Mouse (Mus musculus) limb, embryonic 14.5 days (tissue): ENCODE measurements around the gene Ncln. TPM values are rescaled to one million over a fixed set of nuclear protein-coding genes. Genes with fewer than 3 reads are reported as not detected.

Source experiments
- ATAC-seq: fragments of 200-750 bp; cut with Nextera tagmentation; 2 replicates; pipeline ENCODE4 v1.8.0; 2017; ENCODE audit warnings: low read depth, moderate number of reproducible peaks, moderate TSS enrichment; ENCODE audit not compliant: low FRiP score
- DNase-seq: peaks from one replicate; pipeline ENCODE4 v3.0.0-alpha.2; 2015; ENCODE audit warnings: low spot score
- H3K27ac ChIP-seq: fragments of 300-500 bp; sonication (generic); replicated peaks from 2 replicates; pipeline ENCODE4 v1.5.1; 2014; ENCODE audit warnings: low read depth, mild to moderate bottlenecking, low read length, moderate library complexity, mixed read lengths
- H3K27me3 ChIP-seq: fragments of 300-500 bp; sonication (generic); 2 replicates; pipeline ENCODE4 v1.6.1; 2014; ENCODE audit warnings: low read length, mixed read lengths; ENCODE audit not compliant: control insufficient read depth, insufficient read depth
- H3K36me3 ChIP-seq: fragments of 300-500 bp; sonication (generic); 2 replicates; pipeline ENCODE4 v1.6.1; 2014; ENCODE audit warnings: mild to moderate bottlenecking, low read length, moderate library complexity, mixed read lengths; ENCODE audit not compliant: control insufficient read depth, insufficient read depth
- H3K4me1 ChIP-seq: fragments of 300-500 bp; sonication (generic); 2 replicates; pipeline ENCODE4 v1.6.1; 2014; ENCODE audit warnings: antibody characterized with exemption, low read length, mixed read lengths; ENCODE audit not compliant: control insufficient read depth, insufficient read depth
- H3K4me2 ChIP-seq: fragments of 300-500 bp; sonication (generic); replicated peaks from 2 replicates; pipeline ENCODE4 v1.6.1; 2014; ENCODE audit warnings: low read depth, mild to moderate bottlenecking, low read length, moderate library complexity; ENCODE audit not compliant: severe bottlenecking
- H3K4me3 ChIP-seq: fragments of 300-500 bp; sonication (generic); replicated peaks from 2 replicates; pipeline ENCODE4 v1.5.1; 2014; ENCODE audit warnings: low read length
- H3K9ac ChIP-seq: fragments of 300-500 bp; sonication (generic); 2 replicates; pipeline ENCODE4 v1.6.1; 2014; ENCODE audit warnings: mild to moderate bottlenecking, low read depth, low read length, moderate library complexity; ENCODE audit not compliant: severe bottlenecking
- H3K9me3 ChIP-seq: fragments of 300-500 bp; sonication (generic); 2 replicates; pipeline ENCODE4 v1.6.1; 2016; ENCODE audit warnings: low read length; ENCODE audit not compliant: control insufficient read depth
- POLR2A ChIP-seq: fragments of 200-500 bp; IDR thresholded peaks from 2 replicates; pipeline ENCODE4 v1.8.0; 2012; ENCODE audit warnings: inconsistent platforms, mild to moderate bottlenecking, moderate library complexity, borderline replicate concordance; ENCODE audit not compliant: insufficient read depth, insufficient read length; ENCODE audit errors: extremely low read depth
- WGBS: fragments of 180-500 bp; shearing (Covaris S2); extraction: QIAGEN DNeasy Blood & Tissue Kit; methylation state at CpG from one replicate; pipeline ENCODE4 v1.1.7; 2014; 5-methylcytosine and 5-hydroxymethylcytosine counted together
- polyA plus RNA-seq, 2 experiments: library from polyadenylated mRNA; depleted of rRNA in 1 of 2; stranded (reverse) in 1 of 2; unstranded in 1 of 2; fragments of >200 nt; fragmentation: Nextera tagmentation in 1 of 2; extraction: Ambion mirVana in 1 of 2; gene quantifications; 2 replicates each; pipeline versions ENCODE4 v1.2.1 to v1.2.3; 2012 to 2014

Ncln gene
- polyA plus RNA-seq, 2 experiments: 76.4 to 218 TPM

- no peak for DNase-seq
- ATAC-seq: no peak
- no peak overlapping the region for H3K4me2 ChIP-seq
- no peak overlapping the region for H3K9ac ChIP-seq
- no peaks in the 10 kb centered on the region for H3K27me3 ChIP-seq
- H3K4me3 ChIP-seq: no peak overlapping the region
- peaks cover 34% of the 10 kb centered on the region for H3K36me3 ChIP-seq
- 78% methylated on average over 6 of the region's 6 CpGs for WGBS
- no peak overlapping the region for H3K27ac ChIP-seq
- no peak for TF ChIP-seq POLR2A
- H3K4me1 ChIP-seq: no peaks in the 10 kb centered on the region
- no peaks in the 10 kb centered on the region for H3K9me3 ChIP-seq
These were observed 40.5 kb upstream of the Ncln start for GRCm38 (mm10) chr10:81536734-81537133.

GRCm38 (mm10) chr10:81534826-81535225, 38.6 kb upstream of the Ncln start:
- TF ChIP-seq POLR2A: no peak
- Histone ChIP-seq H3K4me1 (no peaks in the 10 kb centered on the region), H3K36me3 (peaks cover 44% of the 10 kb centered on the region), H3K4me3 (no peak overlapping the region), H3K27ac (no peak overlapping the region), H3K9ac (no peak overlapping the region), H3K9me3 (no peaks in the 10 kb centered on the region), H3K4me2 (no peak overlapping the region), H3K27me3 (no peaks in the 10 kb centered on the region)
- no peak for DNase-seq
- ATAC-seq: no peak
- WGBS: 56% methylated on average over 16 of the region's 16 CpGs

- Histone ChIP-seq H3K9ac (no peak overlapping the region), H3K36me3 (peaks cover 34% of the 10 kb centered on the region), H3K27me3 (no peaks in the 10 kb centered on the region; the same call in 1 of the 2 replicates), H3K4me1 (no peaks in the 10 kb centered on the region), H3K4me3 (no peak overlapping the region), H3K4me2 (no peak overlapping the region), H3K9me3 (no peaks in the 10 kb centered on the region), H3K27ac (no peak overlapping the region)
- ATAC-seq (no peak), DNase-seq (peak; percentile 56)
- TF ChIP-seq POLR2A: no peak
- 13% methylated on average over 14 of the region's 14 CpGs for WGBS
These were observed 30.6 kb upstream of the Ncln start for GRCm38 (mm10) chr10:81526779-81527178.

GRCm38 (mm10) chr10:81525017-81525694, 29.0 kb upstream of the Ncln start:
- Histone ChIP-seq H3K4me1 (no peaks in the 10 kb centered on the region), H3K4me3 (no peak overlapping the region), H3K9me3 (no peaks in the 10 kb centered on the region), H3K4me2 (no peak overlapping the region), H3K27ac (no peak overlapping the region), H3K27me3 (no peaks in the 10 kb centered on the region; the same call in 1 of the 2 replicates), H3K36me3 (peaks cover 21% of the 10 kb centered on the region), H3K9ac (no peak overlapping the region)
- WGBS: 51% methylated on average over 12 of the region's 13 CpGs
- no peak for TF ChIP-seq POLR2A
- DNase-seq (no peak), ATAC-seq (no peak)

- H3K27me3 ChIP-seq: no peaks in the 10 kb centered on the region; the same call in 1 of the 2 replicates
- H3K36me3 ChIP-seq: peaks cover 11% of the 10 kb centered on the region
- WGBS: 23% methylated on average over 9 of the region's 9 CpGs
- H3K27ac ChIP-seq: no peak within 1 kb of the TSS; the same call in 1 of the 2 replicates
- DNase-seq (no peak), ATAC-seq (no peak)
- peak within 1 kb of the TSS; percentile 25; the same call in 1 of the 2 replicates for H3K9ac ChIP-seq
- no peaks in the 10 kb centered on the region for H3K4me1 ChIP-seq
- H3K9me3 ChIP-seq: no peaks in the 10 kb centered on the region
- no peak within 1 kb of the TSS for H3K4me3 ChIP-seq
- H3K4me2 ChIP-seq: no peak within 1 kb of the TSS; the same call in 1 of the 2 replicates
- no peak for TF ChIP-seq POLR2A
These were observed 27.9 kb upstream of the Ncln start, which contains the start of gene Gna15 for GRCm38 (mm10) chr10:81524051-81524605. Gene Gna15, minus strand, starts transcription at chr10:81524225.
